Mouse (Mus musculus): ENCODE measurements around the gene Arhgap24. TPM values are rescaled to one million over a fixed set of nuclear protein-coding genes. Genes with fewer than 3 reads are reported as not detected.

Gene Arhgap24
- polyA plus RNA-seq, 1 experiment from 2014 or later: 12.0 TPM

- Histone ChIP-seq H3K27me3 (ENCODE audit: control insufficient read depth, insufficient read depth, low read length) (no peaks in the 10 kb centered on the region), H3K9me3 (ENCODE audit: control insufficient read depth, low read length) (no peaks in the 10 kb centered on the region), H3K4me3 (ENCODE audit: low read depth, low read length) (no peak overlapping the region), H3K9ac (replicated peaks; ENCODE audit: low read depth, low read length) (no peak overlapping the region), H3K4me1 (ENCODE audit: control insufficient read depth, insufficient read depth, low read length) (no peaks in the 10 kb centered on the region; the same call in 1 of the 2 replicates), H3K36me3 (ENCODE audit: control insufficient read depth, insufficient read depth, low read length) (no peaks in the 10 kb centered on the region), H3K4me2 (ENCODE audit: low read depth, low read length) (no peak overlapping the region), H3K27ac (ENCODE audit: low read depth, low read length) (no peak overlapping the region)
- no peak for ATAC-seq (ENCODE audit: low read depth)
- WGBS: 67% methylated on average over 4 of the region's 4 CpGs
Measured at GRCm38 (mm10) chr5:102511651-102512050, 30.5 kb downstream of the Arhgap24 start.

- Histone ChIP-seq H3K27me3 (ENCODE audit: control insufficient read depth, insufficient read depth, low read length) (no peaks in the 10 kb centered on the region), H3K9ac (replicated peaks; ENCODE audit: low read depth, low read length) (no peak overlapping the region), H3K36me3 (ENCODE audit: control insufficient read depth, insufficient read depth, low read length) (no peaks in the 10 kb centered on the region), H3K4me3 (ENCODE audit: low read depth, low read length) (no peak overlapping the region), H3K27ac (ENCODE audit: low read depth, low read length) (no peak overlapping the region), H3K4me1 (ENCODE audit: control insufficient read depth, insufficient read depth, low read length) (no peaks in the 10 kb centered on the region; the same call in 1 of the 2 replicates), H3K4me2 (ENCODE audit: low read depth, low read length) (no peak overlapping the region), H3K9me3 (ENCODE audit: control insufficient read depth, low read length) (no peaks in the 10 kb centered on the region)
- WGBS: 17% methylated on average over 7 of the region's 7 CpGs
- ATAC-seq (ENCODE audit: low read depth): no peak
Measured at GRCm38 (mm10) chr5:102515496-102515895, 34.3 kb downstream of the Arhgap24 start.

GRCm38 (mm10) chr5:102520506-102520905 is 39.3 kb downstream of the Arhgap24 start:
- H3K27me3 ChIP-seq (ENCODE audit: control insufficient read depth, insufficient read depth, low read length): no peaks in the 10 kb centered on the region
- 75% methylated on average over 1 of the region's 1 CpGs for WGBS
- H3K36me3 ChIP-seq (ENCODE audit: control insufficient read depth, insufficient read depth, low read length): no peaks in the 10 kb centered on the region
- H3K27ac ChIP-seq (ENCODE audit: low read depth, low read length): no peak overlapping the region
- no peaks in the 10 kb centered on the region for H3K4me1 ChIP-seq (ENCODE audit: control insufficient read depth, insufficient read depth, low read length)
- no peak overlapping the region for H3K4me3 ChIP-seq (ENCODE audit: low read depth, low read length)
- no peak for ATAC-seq (ENCODE audit: low read depth)
- no peak overlapping the region for H3K9ac ChIP-seq (replicated peaks; ENCODE audit: low read depth, low read length)
- no peaks in the 10 kb centered on the region for H3K9me3 ChIP-seq (ENCODE audit: control insufficient read depth, low read length)
- no peak overlapping the region for H3K4me2 ChIP-seq (ENCODE audit: low read depth, low read length)

GRCm38 (mm10) chr5:102535311-102535710 is 54.1 kb downstream of the Arhgap24 start:
- Histone ChIP-seq H3K36me3 (ENCODE audit: control insufficient read depth, insufficient read depth, low read length) (no peaks in the 10 kb centered on the region), H3K9me3 (ENCODE audit: control insufficient read depth, low read length) (no peaks in the 10 kb centered on the region), H3K9ac (replicated peaks; ENCODE audit: low read depth, low read length) (no peak overlapping the region), H3K4me1 (ENCODE audit: control insufficient read depth, insufficient read depth, low read length) (no peaks in the 10 kb centered on the region), H3K4me2 (ENCODE audit: low read depth, low read length) (no peak overlapping the region), H3K27me3 (ENCODE audit: control insufficient read depth, insufficient read depth, low read length) (no peaks in the 10 kb centered on the region), H3K4me3 (ENCODE audit: low read depth, low read length) (no peak overlapping the region), H3K27ac (ENCODE audit: low read depth, low read length) (no peak overlapping the region)
- whole genome bisulfite sequencing: 92% methylated on average over 9 of the region's 9 CpGs
- no peak for ATAC-seq (ENCODE audit: low read depth)

- Histone ChIP-seq H3K9ac (replicated peaks; ENCODE audit: low read depth, low read length) (no peak overlapping the region), H3K4me3 (ENCODE audit: low read depth, low read length) (no peak overlapping the region), H3K27me3 (ENCODE audit: control insufficient read depth, insufficient read depth, low read length) (no peaks in the 10 kb centered on the region), H3K4me2 (ENCODE audit: low read depth, low read length) (no peak overlapping the region), H3K36me3 (ENCODE audit: control insufficient read depth, insufficient read depth, low read length) (no peaks in the 10 kb centered on the region), H3K27ac (ENCODE audit: low read depth, low read length) (no peak overlapping the region), H3K4me1 (ENCODE audit: control insufficient read depth, insufficient read depth, low read length) (no peaks in the 10 kb centered on the region), H3K9me3 (ENCODE audit: control insufficient read depth, low read length) (no peaks in the 10 kb centered on the region)
- 88% methylated on average over 3 of the region's 3 CpGs for WGBS
- no peak for ATAC-seq (ENCODE audit: low read depth)
Measured at GRCm38 (mm10) chr5:102537819-102538218, 56.6 kb downstream of the Arhgap24 start.

GRCm38 (mm10) chr5:102546296-102546695 is 65.1 kb downstream of the Arhgap24 start:
- Histone ChIP-seq H3K9me3 (ENCODE audit: control insufficient read depth, low read length) (no peaks in the 10 kb centered on the region), H3K36me3 (ENCODE audit: control insufficient read depth, insufficient read depth, low read length) (no peaks in the 10 kb centered on the region), H3K9ac (replicated peaks; ENCODE audit: low read depth, low read length) (no peak overlapping the region), H3K4me1 (ENCODE audit: control insufficient read depth, insufficient read depth, low read length) (no peaks in the 10 kb centered on the region), H3K27me3 (ENCODE audit: control insufficient read depth, insufficient read depth, low read length) (no peaks in the 10 kb centered on the region), H3K4me2 (ENCODE audit: low read depth, low read length) (no peak overlapping the region), H3K4me3 (ENCODE audit: low read depth, low read length) (no peak overlapping the region), H3K27ac (ENCODE audit: low read depth, low read length) (no peak overlapping the region)
- WGBS: 95% methylated on average over 4 of the region's 4 CpGs
- no peak for ATAC-seq (ENCODE audit: low read depth)

- no peak overlapping the region for H3K4me2 ChIP-seq (ENCODE audit: low read depth, low read length)
Measured at GRCm38 (mm10) chr5:102547786-102548185, 66.6 kb downstream of the Arhgap24 start.

GRCm38 (mm10) chr5:102548382-102548781 is 67.2 kb downstream of the Arhgap24 start:
- H3K9ac ChIP-seq (replicated peaks; ENCODE audit: low read depth, low read length): no peak overlapping the region
- ATAC-seq (ENCODE audit: low read depth): no peak
- 86% methylated on average over 2 of the region's 2 CpGs for WGBS

More at GRCm38 (mm10) chr5:102547786-102548185, 66.6 kb downstream of the Arhgap24 start:
- no peaks in the 10 kb centered on the region for H3K36me3 ChIP-seq (ENCODE audit: control insufficient read depth, insufficient read depth, low read length)
- no peak overlapping the region for H3K9ac ChIP-seq (replicated peaks; ENCODE audit: low read depth, low read length)
- H3K27ac ChIP-seq (ENCODE audit: low read depth, low read length): no peak overlapping the region
- no peak for ATAC-seq (ENCODE audit: low read depth)
- H3K27me3 ChIP-seq (ENCODE audit: control insufficient read depth, insufficient read depth, low read length): no peaks in the 10 kb centered on the region
- no peaks in the 10 kb centered on the region for H3K4me1 ChIP-seq (ENCODE audit: control insufficient read depth, insufficient read depth, low read length)
- H3K4me3 ChIP-seq (ENCODE audit: low read depth, low read length): no peak overlapping the region
- no peaks in the 10 kb centered on the region for H3K9me3 ChIP-seq (ENCODE audit: control insufficient read depth, low read length)

GRCm38 (mm10) chr5:102550211-102550610 is 69.0 kb downstream of the Arhgap24 start:
- 65% methylated on average over 3 of the region's 3 CpGs for WGBS
- no peak overlapping the region for H3K4me3 ChIP-seq (ENCODE audit: low read depth, low read length)
- H3K4me1 ChIP-seq (ENCODE audit: control insufficient read depth, insufficient read depth, low read length): no peaks in the 10 kb centered on the region
- no peak overlapping the region for H3K9ac ChIP-seq (replicated peaks; ENCODE audit: low read depth, low read length)
- H3K4me2 ChIP-seq (ENCODE audit: low read depth, low read length): no peak overlapping the region
- H3K36me3 ChIP-seq (ENCODE audit: control insufficient read depth, insufficient read depth, low read length): no peaks in the 10 kb centered on the region
- ATAC-seq (ENCODE audit: low read depth): no peak
- no peak overlapping the region for H3K27ac ChIP-seq (ENCODE audit: low read depth, low read length)
- no peaks in the 10 kb centered on the region for H3K27me3 ChIP-seq (ENCODE audit: control insufficient read depth, insufficient read depth, low read length)
- no peaks in the 10 kb centered on the region for H3K9me3 ChIP-seq (ENCODE audit: control insufficient read depth, low read length)

More at GRCm38 (mm10) chr5:102548382-102548781, 67.2 kb downstream of the Arhgap24 start:
- Histone ChIP-seq H3K4me1 (ENCODE audit: control insufficient read depth, insufficient read depth, low read length) (no peaks in the 10 kb centered on the region), H3K4me2 (ENCODE audit: low read depth, low read length) (no peak overlapping the region), H3K27ac (ENCODE audit: low read depth, low read length) (no peak overlapping the region), H3K4me3 (ENCODE audit: low read depth, low read length) (no peak overlapping the region), H3K27me3 (ENCODE audit: control insufficient read depth, insufficient read depth, low read length) (no peaks in the 10 kb centered on the region), H3K36me3 (ENCODE audit: control insufficient read depth, insufficient read depth, low read length) (no peaks in the 10 kb centered on the region), H3K9me3 (ENCODE audit: control insufficient read depth, low read length) (no peaks in the 10 kb centered on the region)

All from neural tube, embryonic 14.5 days (tissue).